Mouse (Mus musculus): Measurements from ENCODE around the gene Rbbp8nl. TPM values are rescaled to one million over a fixed set of nuclear protein-coding genes. Genes with fewer than 3 reads are reported as not detected.

The Rbbp8nl gene
- total and polyA plus RNA-seq, 2 experiments from 2014 or later = not detected

- Histone ChIP-seq H3K36me3 (replicated peaks; ENCODE audit: control insufficient read depth, insufficient read depth, low read length) (no peaks in the 10 kb centered on the region), H3K4me1 (ENCODE audit: control insufficient read depth, insufficient read depth) (no peaks in the 10 kb centered on the region), H3K4me3 (ENCODE audit: low read depth, low read length) (no peak overlapping the region), H3K27ac (ENCODE audit: low read depth) (no peak overlapping the region), H3K9ac (replicated peaks; ENCODE audit: low read depth, low read length) (no peak overlapping the region), H3K4me2 (ENCODE audit: low read depth, low read length) (no peak overlapping the region), H3K27me3 (ENCODE audit: control insufficient read depth, insufficient read depth, low read length) (no peaks in the 10 kb centered on the region), H3K9me3 (replicated peaks; ENCODE audit: control insufficient read depth, low read length) (peaks cover 10% of the 10 kb centered on the region; the same call in 1 of the 2 replicates)
- DNase-seq (ENCODE audit: low spot score) (no peak), ATAC-seq (ENCODE audit: insufficient read depth, low read depth) (no peak)
- WGBS = 79% methylated on average over 4 of the region's 4 CpGs
- TF ChIP-seq CTCF (IDR thresholded peaks at IDR 0.05; ENCODE audit: low read depth) (no peak), EP300 (IDR thresholded peaks at IDR 0.05; ENCODE audit: low read depth) (no peak)
Observed at GRCm38 (mm10) chr2:180302201-180302600, 12.5 kb upstream of the Rbbp8nl start.

DNA sequence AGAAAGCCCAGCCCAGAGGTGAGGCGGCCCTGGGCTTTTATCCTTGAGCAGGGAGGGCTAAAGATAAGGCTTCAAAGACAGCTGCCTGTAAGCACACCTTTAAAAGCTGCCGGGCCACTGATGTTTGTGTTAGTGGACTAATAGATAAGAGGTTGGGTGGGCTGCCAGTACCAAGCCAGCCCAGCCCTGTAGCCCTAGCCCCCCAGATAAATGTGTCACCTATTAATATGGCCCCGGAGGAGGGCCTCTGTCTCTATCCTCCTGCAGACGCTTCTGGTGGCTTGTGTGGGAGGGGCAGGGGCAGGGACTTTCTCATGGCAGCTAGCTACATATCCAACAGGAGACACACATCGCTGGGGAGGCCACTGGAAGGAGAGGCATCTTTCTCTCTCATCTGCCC, 11.1 kb upstream of the Rbbp8nl start:
- Histone ChIP-seq H3K9me3 (replicated peaks; ENCODE audit: control insufficient read depth, low read length) (peaks cover 10% of the 10 kb centered on the region; the same call in 1 of the 2 replicates), H3K4me1 (ENCODE audit: control insufficient read depth, insufficient read depth) (no peaks in the 10 kb centered on the region), H3K27me3 (ENCODE audit: control insufficient read depth, insufficient read depth, low read length) (no peaks in the 10 kb centered on the region), H3K4me2 (ENCODE audit: low read depth, low read length) (no peak overlapping the region), H3K4me3 (ENCODE audit: low read depth, low read length) (no peak overlapping the region), H3K27ac (ENCODE audit: low read depth) (no peak overlapping the region), H3K36me3 (replicated peaks; ENCODE audit: control insufficient read depth, insufficient read depth, low read length) (no peaks in the 10 kb centered on the region), H3K9ac (replicated peaks; ENCODE audit: low read depth, low read length) (no peak overlapping the region)
- 36% methylated on average over 5 of the region's 5 CpGs for WGBS
- ATAC-seq (ENCODE audit: insufficient read depth, low read depth) (no peak), DNase-seq (ENCODE audit: low spot score) (no peak)
- TF ChIP-seq EP300 (IDR thresholded peaks at IDR 0.05; ENCODE audit: low read depth) (no peak), CTCF (IDR thresholded peaks at IDR 0.05; ENCODE audit: low read depth) (no peak)

GRCm38 (mm10) chr2:180300252-180300651, 10.6 kb upstream of the Rbbp8nl start:
- H3K4me2 ChIP-seq (ENCODE audit: low read depth, low read length) = no peak overlapping the region
- ATAC-seq (ENCODE audit: insufficient read depth, low read depth) = no peak
- H3K4me1 ChIP-seq (ENCODE audit: control insufficient read depth, insufficient read depth) = no peaks in the 10 kb centered on the region
- 35% methylated on average over 2 of the region's 2 CpGs for WGBS
- H3K9me3 ChIP-seq (replicated peaks; ENCODE audit: control insufficient read depth, low read length) = peaks cover 10% of the 10 kb centered on the region; the same call in 1 of the 2 replicates
- no peaks in the 10 kb centered on the region for H3K36me3 ChIP-seq (replicated peaks; ENCODE audit: control insufficient read depth, insufficient read depth, low read length)
- H3K4me3 ChIP-seq (ENCODE audit: low read depth, low read length) = no peak overlapping the region
- no peaks in the 10 kb centered on the region for H3K27me3 ChIP-seq (ENCODE audit: control insufficient read depth, insufficient read depth, low read length)
- H3K27ac ChIP-seq (ENCODE audit: low read depth) = no peak overlapping the region
- DNase-seq (ENCODE audit: low spot score) = no peak
- TF ChIP-seq EP300 (IDR thresholded peaks at IDR 0.05; ENCODE audit: low read depth) = no peak
- TF ChIP-seq CTCF (IDR thresholded peaks at IDR 0.05; ENCODE audit: low read depth) = no peak
- no peak overlapping the region for H3K9ac ChIP-seq (replicated peaks; ENCODE audit: low read depth, low read length)

- ATAC-seq (ENCODE audit: insufficient read depth, low read depth) = no peak
Observed at GRCm38 (mm10) chr2:180292906-180293305, 3.2 kb upstream of the Rbbp8nl start.

DNA sequence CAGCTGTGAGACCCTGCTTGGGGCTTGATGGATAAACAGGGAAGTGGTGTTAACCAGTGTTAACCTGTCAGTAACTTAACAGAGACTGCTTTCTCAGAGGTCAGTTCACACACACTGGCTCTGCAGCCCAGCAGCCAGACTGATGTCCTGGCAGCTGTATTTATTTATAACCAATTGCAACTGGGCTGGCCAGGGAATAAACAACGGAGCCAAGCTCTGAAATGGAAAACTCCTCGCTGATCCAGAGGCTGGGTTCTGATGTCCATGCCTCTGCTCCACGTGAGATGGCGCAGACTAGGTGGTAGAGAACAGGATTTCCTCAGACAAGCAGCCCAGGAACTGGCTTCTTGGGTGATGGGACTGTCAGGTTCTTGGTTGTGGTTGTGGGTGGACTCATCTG, 2.3 kb upstream of the Rbbp8nl start:
- TF ChIP-seq EP300 (IDR thresholded peaks at IDR 0.05; ENCODE audit: low read depth) (no peak), CTCF (IDR thresholded peaks at IDR 0.05; ENCODE audit: low read depth) (no peak)
- no peaks in the 10 kb centered on the region for H3K27me3 ChIP-seq (ENCODE audit: control insufficient read depth, insufficient read depth, low read length)
- ATAC-seq (ENCODE audit: insufficient read depth, low read depth) (no peak), DNase-seq (ENCODE audit: low spot score) (no peak)
- WGBS = 54% methylated on average over 4 of the region's 4 CpGs
- no peak overlapping the region for H3K4me2 ChIP-seq (ENCODE audit: low read depth, low read length)
- H3K27ac ChIP-seq (ENCODE audit: low read depth) = no peak overlapping the region
- no peaks in the 10 kb centered on the region for H3K9me3 ChIP-seq (replicated peaks; ENCODE audit: control insufficient read depth, low read length)
- no peaks in the 10 kb centered on the region for H3K36me3 ChIP-seq (replicated peaks; ENCODE audit: control insufficient read depth, insufficient read depth, low read length)
- H3K4me1 ChIP-seq (ENCODE audit: control insufficient read depth, insufficient read depth) = 0 out of 2 replicates have a peak, but pooled peaks cover 6% of the 10 kb centered on the region
- no peak overlapping the region for H3K9ac ChIP-seq (replicated peaks; ENCODE audit: low read depth, low read length)
- no peak overlapping the region for H3K4me3 ChIP-seq (ENCODE audit: low read depth, low read length)

More at GRCm38 (mm10) chr2:180292906-180293305, 3.2 kb upstream of the Rbbp8nl start:
- Histone ChIP-seq H3K36me3 (replicated peaks; ENCODE audit: control insufficient read depth, insufficient read depth, low read length) (no peaks in the 10 kb centered on the region), H3K4me2 (ENCODE audit: low read depth, low read length) (no peak overlapping the region), H3K27ac (ENCODE audit: low read depth) (no peak overlapping the region), H3K27me3 (ENCODE audit: control insufficient read depth, insufficient read depth, low read length) (no peaks in the 10 kb centered on the region), H3K9me3 (replicated peaks; ENCODE audit: control insufficient read depth, low read length) (no peaks in the 10 kb centered on the region), H3K4me3 (ENCODE audit: low read depth, low read length) (no peak overlapping the region), H3K9ac (replicated peaks; ENCODE audit: low read depth, low read length) (no peak overlapping the region), H3K4me1 (ENCODE audit: control insufficient read depth, insufficient read depth) (0 out of 2 replicates have a peak, but pooled peaks cover 6% of the 10 kb centered on the region)
- no peak for TF ChIP-seq EP300 (IDR thresholded peaks at IDR 0.05; ENCODE audit: low read depth)
- TF ChIP-seq CTCF (IDR thresholded peaks at IDR 0.05; ENCODE audit: low read depth) = no peak
- WGBS = 74% methylated on average over 8 of the region's 8 CpGs
- DNase-seq (ENCODE audit: low spot score) = no peak

GRCm38 (mm10) chr2:180291566-180291965, 1.9 kb upstream of the Rbbp8nl start:
- Histone ChIP-seq H3K4me3 (ENCODE audit: low read depth, low read length) (no peak overlapping the region), H3K4me2 (ENCODE audit: low read depth, low read length) (no peak overlapping the region), H3K27me3 (ENCODE audit: control insufficient read depth, insufficient read depth, low read length) (no peaks in the 10 kb centered on the region), H3K9me3 (replicated peaks; ENCODE audit: control insufficient read depth, low read length) (no peaks in the 10 kb centered on the region), H3K36me3 (replicated peaks; ENCODE audit: control insufficient read depth, insufficient read depth, low read length) (no peaks in the 10 kb centered on the region), H3K9ac (replicated peaks; ENCODE audit: low read depth, low read length) (no peak overlapping the region), H3K27ac (ENCODE audit: low read depth) (no peak overlapping the region), H3K4me1 (ENCODE audit: control insufficient read depth, insufficient read depth) (0 out of 2 replicates have a peak, but pooled peaks cover 6% of the 10 kb centered on the region)
- TF ChIP-seq CTCF (IDR thresholded peaks at IDR 0.05; ENCODE audit: low read depth) (no peak), EP300 (IDR thresholded peaks at IDR 0.05; ENCODE audit: low read depth) (no peak)
- WGBS = 65% methylated on average over 5 of the region's 5 CpGs
- no peak for DNase-seq (ENCODE audit: low spot score)
- peak; percentile 19; the same call in 1 of the 2 replicates for ATAC-seq (ENCODE audit: insufficient read depth, low read depth)

Data from heart, postnatal 0 days (tissue).